Mouse (Mus musculus) lung, embryonic 16.5 days (tissue): ENCODE data around the gene Bst2. TPM values are rescaled to one million over a fixed set of nuclear protein-coding genes. Genes with fewer than 3 reads are reported as not detected.

Source experiments
- ATAC-seq: fragments of 200-750 bp; cut with Nextera tagmentation; 2 replicates; pipeline ENCODE4 v1.8.0; 2017; ENCODE audit warnings: low read depth, mild to moderate bottlenecking, moderate library complexity
- H3K27ac ChIP-seq: fragments of 300-500 bp; sonication (generic); 2 replicates; pipeline ENCODE4 v1.5.1; 2014; ENCODE audit warnings: mild to moderate bottlenecking, control low read depth, low read length
- H3K27me3 ChIP-seq: fragments of 300-500 bp; sonication (generic); 2 replicates; pipeline ENCODE4 v1.6.1; 2014; ENCODE audit warnings: low read depth, low read length, mixed read lengths; ENCODE audit not compliant: control insufficient read depth, insufficient read depth
- H3K36me3 ChIP-seq: fragments of 300-500 bp; sonication (generic); 2 replicates; pipeline ENCODE4 v1.6.1; 2014; ENCODE audit warnings: low read length; ENCODE audit not compliant: control insufficient read depth, insufficient read depth
- H3K4me1 ChIP-seq: fragments of 300-500 bp; sonication (generic); replicated peaks from 2 replicates; pipeline ENCODE4 v1.6.1; 2014; ENCODE audit warnings: low read length, mixed read lengths; ENCODE audit not compliant: control insufficient read depth, insufficient read depth
- H3K4me2 ChIP-seq: fragments of 300-500 bp; sonication (generic); 2 replicates; pipeline ENCODE4 v1.6.1; 2014; ENCODE audit warnings: low read depth, low read length, control low read depth
- H3K4me3 ChIP-seq: fragments of 300-500 bp; sonication (generic); 2 replicates; pipeline ENCODE4 v1.5.1; 2014; ENCODE audit warnings: mild to moderate bottlenecking, low read length, control low read depth
- H3K9ac ChIP-seq: fragments of 300-500 bp; sonication (generic); 2 replicates; pipeline ENCODE4 v1.6.1; 2014; ENCODE audit warnings: low read length, control low read depth
- H3K9me3 ChIP-seq: fragments of 300-500 bp; sonication (generic); 2 replicates; pipeline ENCODE4 v1.6.1; 2016; ENCODE audit warnings: low read length; ENCODE audit not compliant: control insufficient read depth
- WGBS: fragments of 180-500 bp; shearing (Covaris S2); extraction: QIAGEN DNeasy Blood & Tissue Kit; methylation state at CpG from one replicate; pipeline ENCODE4 v1.1.7; 2014; 5-methylcytosine and 5-hydroxymethylcytosine counted together
- polyA plus RNA-seq: library from polyadenylated mRNA; unstranded; fragments of >200 nt; fragmentation: Nextera tagmentation; extraction: Ambion mirVana; gene quantifications from 2 replicates; pipeline ENCODE4 v1.2.1, GENCODE M21; 2015

Bst2 gene
- polyA plus RNA-seq, 1 experiment from 2014 or later: 50.4 TPM

- peak overlapping the region; percentile 6; the same call in 1 of the 2 replicates for H3K9ac ChIP-seq
- peaks cover 44% of the 10 kb centered on the region for H3K4me1 ChIP-seq
- WGBS: 24% methylated on average over 15 of the region's 15 CpGs
- ATAC-seq: peak; percentile 1; the same call in 1 of the 2 replicates
- no peaks in the 10 kb centered on the region for H3K27me3 ChIP-seq
- H3K4me3 ChIP-seq: no peak overlapping the region
- no peak overlapping the region for H3K4me2 ChIP-seq
- peak overlapping the region; percentile 68 for H3K27ac ChIP-seq
- no peaks in the 10 kb centered on the region for H3K9me3 ChIP-seq
- H3K36me3 ChIP-seq: peaks cover 3% of the 10 kb centered on the region; the same call in 1 of the 2 replicates
These were observed 39.3 kb downstream of the Bst2 start for GRCm38 (mm10) chr8:71497881-71498501.

- no peak overlapping the region for H3K4me3 ChIP-seq
- peak overlapping the region; percentile 80 for H3K27ac ChIP-seq
- H3K36me3 ChIP-seq: peaks cover 10% of the 10 kb centered on the region
- H3K9ac ChIP-seq: 0 out of 2 replicates have a peak overlapping the region, but pooled peaks have one; percentile 6
- H3K9me3 ChIP-seq: no peaks in the 10 kb centered on the region
- H3K4me1 ChIP-seq: peaks cover 44% of the 10 kb centered on the region
- WGBS: 85% methylated on average over 1 of the region's 1 CpGs
- no peak for ATAC-seq
- H3K27me3 ChIP-seq: no peaks in the 10 kb centered on the region
- no peak overlapping the region for H3K4me2 ChIP-seq
These were observed 40.1 kb downstream of the Bst2 start for GRCm38 (mm10) chr8:71497077-71497645.

- Histone ChIP-seq H3K9me3 (no peaks in the 10 kb centered on the region), H3K9ac (no peak overlapping the region), H3K4me3 (no peak overlapping the region), H3K36me3 (peaks cover 11% of the 10 kb centered on the region), H3K27me3 (no peaks in the 10 kb centered on the region), H3K27ac (peak overlapping the region; percentile 80), H3K4me2 (no peak overlapping the region), H3K4me1 (peaks cover 44% of the 10 kb centered on the region)
- 23% methylated on average over 11 of the region's 11 CpGs for WGBS
- peak; percentile 57 for ATAC-seq
These were observed 40.8 kb downstream of the Bst2 start for GRCm38 (mm10) chr8:71496481-71496880.

- H3K36me3 ChIP-seq: peaks cover 13% of the 10 kb centered on the region
- WGBS: 57% methylated on average over 5 of the region's 5 CpGs
- no peak overlapping the region for H3K4me3 ChIP-seq
- ATAC-seq: no peak
- peaks cover 44% of the 10 kb centered on the region for H3K4me1 ChIP-seq
- H3K9me3 ChIP-seq: no peaks in the 10 kb centered on the region
- no peaks in the 10 kb centered on the region for H3K27me3 ChIP-seq
- H3K9ac ChIP-seq: no peak overlapping the region
- H3K4me2 ChIP-seq: no peak overlapping the region
- H3K27ac ChIP-seq: peak overlapping the region; percentile 73
These were observed 41.4 kb downstream of the Bst2 start for GRCm38 (mm10) chr8:71495811-71496210.

GRCm38 (mm10) chr8:71495039-71495438 lies 42.2 kb downstream of the Bst2 start:
- H3K9ac ChIP-seq: 0 out of 2 replicates have a peak overlapping the region, but pooled peaks have one; percentile 14
- no peak overlapping the region for H3K4me3 ChIP-seq
- H3K27ac ChIP-seq: peak overlapping the region; percentile 73
- 11% methylated on average over 16 of the region's 16 CpGs for WGBS
- H3K27me3 ChIP-seq: no peaks in the 10 kb centered on the region
- peak overlapping the region; percentile 33 for H3K4me2 ChIP-seq
- H3K4me1 ChIP-seq: peaks cover 44% of the 10 kb centered on the region
- H3K36me3 ChIP-seq: peaks cover 14% of the 10 kb centered on the region
- ATAC-seq: peak; percentile 66
- no peaks in the 10 kb centered on the region for H3K9me3 ChIP-seq

- Histone ChIP-seq H3K9ac (peak overlapping the region; percentile 84), H3K4me2 (peak overlapping the region; percentile 96), H3K9me3 (no peaks in the 10 kb centered on the region), H3K4me1 (peaks cover 16% of the 10 kb centered on the region), H3K27me3 (no peaks in the 10 kb centered on the region), H3K36me3 (peaks cover 11% of the 10 kb centered on the region), H3K4me3 (peak overlapping the region; percentile 93), H3K27ac (peak overlapping the region; percentile 94)
- WGBS: under 1% methylated on average over 22 of the region's 22 CpGs
- peak; percentile 88 for ATAC-seq
These were observed 48.8 kb downstream of the Bst2 start for GRCm38 (mm10) chr8:71488454-71488853.

- H3K9me3 ChIP-seq: no peaks in the 10 kb centered on the region
- peak within 1 kb of the TSS; percentile 84 for H3K9ac ChIP-seq
- no peaks in the 10 kb centered on the region for H3K27me3 ChIP-seq
- H3K36me3 ChIP-seq: peaks cover 10% of the 10 kb centered on the region
- peak within 1 kb of the TSS; percentile 93 for H3K4me3 ChIP-seq
- H3K4me2 ChIP-seq: peak within 1 kb of the TSS; percentile 96
- peak; percentile 61 for ATAC-seq
- H3K27ac ChIP-seq: peak within 1 kb of the TSS; percentile 94
- under 1% methylated on average over 33 of the region's 33 CpGs for WGBS
- H3K4me1 ChIP-seq: peaks cover 16% of the 10 kb centered on the region
These were observed 49.4 kb downstream of the Bst2 start, which contains the start of gene Gtpbp3 for GRCm38 (mm10) chr8:71487691-71488445. Gtpbp3 (plus strand) TSS chr8:71488103.

GRCm38 (mm10) chr8:71486136-71486529 lies 51.1 kb downstream of the Bst2 start:
- Histone ChIP-seq H3K36me3 (0 out of 2 replicates have a peak, but pooled peaks cover 3% of the 10 kb centered on the region), H3K4me1 (peaks cover 16% of the 10 kb centered on the region), H3K9me3 (no peaks in the 10 kb centered on the region), H3K9ac (peak overlapping the region; percentile 89), H3K4me3 (peak overlapping the region; percentile 80), H3K27ac (peak overlapping the region; percentile 26; the same call in 1 of the 2 replicates), H3K4me2 (peak overlapping the region; percentile 82; the same call in 1 of the 2 replicates), H3K27me3 (no peaks in the 10 kb centered on the region)
- ATAC-seq: peak; percentile 10; the same call in 1 of the 2 replicates
- 5% methylated on average over 7 of the region's 7 CpGs for WGBS
